Mouse (Mus musculus) stomach, postnatal 0 days (tissue): Measurements from ENCODE around the gene Kif23.

Source experiments
- CTCF ChIP-seq: IDR thresholded peaks from 2 replicates; pipeline ENCODE4 v1.5.1; 2016; ENCODE audit warnings: antibody characterized with exemption, low read depth, mild to moderate bottlenecking, moderate library complexity
- EP300 ChIP-seq: optimal IDR thresholded peaks from 2 replicates; pipeline ENCODE3; 2016; ENCODE audit warnings: antibody characterized with exemption

- TF ChIP-seq CTCF, result no peak
- TF ChIP-seq EP300, result no peak
Measured at GRCm38 (mm10) chr9:61895014-61895413, 51.6 kb downstream of the Kif23 start.
